Mouse (Mus musculus): ENCODE measurements around the gene Olfr1450. TPM values are rescaled to one million over a fixed set of nuclear protein-coding genes. Genes with fewer than 3 reads are reported as not detected.

The Olfr1450 gene
- not detected in 2 replicates for polyA plus RNA-seq (2012; rRNA removed; ENCODE audit: low replicate concordance)

DNA sequence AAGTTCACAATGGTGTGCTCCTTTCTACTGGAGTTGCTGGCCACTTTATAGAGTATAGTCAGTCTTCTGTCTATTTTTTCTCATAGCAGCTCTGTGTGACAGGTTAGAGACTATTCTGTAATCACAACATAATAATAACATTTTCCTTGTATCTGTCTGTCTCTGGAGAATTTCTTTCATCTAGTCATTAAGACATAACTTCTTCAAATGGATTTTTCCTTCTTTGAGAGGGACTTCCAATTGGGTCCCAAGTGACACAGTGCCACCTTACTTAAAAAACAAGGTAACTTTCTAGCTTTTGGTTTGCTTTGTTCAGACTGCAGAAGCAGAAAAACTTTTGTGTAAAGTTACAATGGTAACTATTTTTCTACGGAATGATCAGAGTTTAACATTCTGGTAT, at the start of gene Olfr1450:
TSS of gene Olfr1450 (plus strand) at position 301 of the 400 bp plus-strand sequence.

DNA sequence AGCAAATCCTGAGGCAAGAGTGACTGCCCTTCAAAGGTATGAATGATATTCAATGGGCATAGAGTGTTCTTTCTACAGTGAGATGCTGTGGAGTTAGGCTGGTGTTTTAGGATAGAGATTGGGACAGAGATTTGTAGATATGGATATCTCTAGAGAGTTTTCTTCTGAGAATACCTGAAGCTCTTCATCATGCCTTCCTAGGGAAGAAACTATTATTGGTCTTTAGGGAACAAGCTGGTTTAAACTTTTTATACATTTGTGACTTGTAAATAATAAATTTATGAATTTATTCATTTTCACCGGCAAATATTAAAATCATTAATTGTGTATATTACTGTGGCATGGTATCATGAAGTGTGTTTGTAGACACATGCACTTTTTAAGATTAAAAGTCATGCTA, 46.4 kb upstream of the Olfr1450 start, which contains the start of gene Olfr1447:
TSS of gene Olfr1447 (minus strand) at position 101 of the 400 bp plus-strand sequence.

DNA sequence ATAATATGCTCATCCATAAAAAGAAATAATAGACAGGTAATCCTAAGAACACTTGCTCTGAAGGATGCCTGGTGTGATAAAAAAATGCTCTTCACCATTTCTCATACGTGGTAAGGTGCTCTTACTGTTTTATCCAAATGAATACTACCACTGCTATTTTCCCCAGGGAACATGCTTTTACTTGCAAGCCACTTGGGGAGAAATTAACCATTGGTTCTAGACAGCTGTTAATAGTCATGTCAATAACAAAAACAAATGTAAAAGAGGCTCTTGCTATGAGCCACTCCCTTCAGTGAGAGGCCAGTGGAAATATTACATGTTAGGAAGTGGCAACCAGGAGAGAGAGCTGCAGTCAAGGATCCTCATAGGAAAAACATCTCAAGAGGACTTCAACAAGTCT, 25.7 kb upstream of the Olfr1450 start, which contains the start of gene Olfr1448:
TSS of gene Olfr1448 (minus strand) at position 101 of the 400 bp plus-strand sequence.

DNA sequence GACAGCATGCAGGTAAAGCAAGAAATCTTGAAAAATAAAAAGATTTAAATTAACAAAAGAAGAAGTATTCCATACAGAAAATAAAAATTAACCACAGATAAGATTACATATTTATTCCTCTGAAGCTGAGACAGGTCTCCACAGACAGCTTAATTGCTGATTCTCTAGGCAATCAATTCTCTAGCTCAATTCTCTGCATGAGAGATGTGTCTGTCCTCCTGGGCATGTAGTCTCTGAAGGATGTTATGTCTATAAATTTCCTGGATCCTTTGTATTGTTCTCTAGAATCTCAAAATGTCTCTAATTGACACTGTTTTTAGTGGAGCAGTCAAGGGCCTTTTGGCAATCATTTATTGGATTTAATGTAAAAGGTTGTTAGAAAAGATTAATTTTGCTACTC, 19.5 kb upstream of the Olfr1450 start, which contains the start of gene Olfr1449:
TSS of gene Olfr1449 (plus strand) at position 301 of the 400 bp plus-strand sequence.

DNA sequence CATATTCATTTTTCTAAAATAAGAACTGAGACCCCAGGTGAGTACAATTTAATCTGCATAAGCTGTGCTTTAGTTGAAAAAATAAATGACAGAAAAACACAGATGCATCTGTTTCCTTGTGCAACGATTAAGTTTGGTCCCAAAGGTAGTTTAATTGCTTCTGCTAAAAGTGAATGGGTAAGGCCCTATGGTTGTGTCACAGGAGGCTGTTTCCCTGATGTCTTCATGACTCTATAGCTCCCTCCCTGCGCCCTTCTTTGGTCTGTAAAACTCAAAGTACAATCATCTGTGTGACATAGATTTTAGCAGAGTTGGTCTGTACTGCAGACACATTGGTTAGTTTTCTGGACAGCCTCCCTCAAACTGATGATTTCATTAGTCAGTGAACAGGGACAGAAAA, 44.7 kb downstream of the Olfr1450 start, which contains the start of gene Olfr1451:
TSS of gene Olfr1451 (plus strand) at position 301 of the 400 bp plus-strand sequence.

Other genes with a start within 250 kb of the Olfr1450 start
- 0.66 and 0.76 TPM in 2 replicates for gene Cntf, start 184.6 kb upstream of the Olfr1450 start, polyA plus RNA-seq (2012; rRNA removed; ENCODE audit: low replicate concordance)
- 19.6 and 23.0 TPM in 2 replicates for gene Zfp91, start 154.1 kb upstream of the Olfr1450 start, polyA plus RNA-seq (2012; rRNA removed; ENCODE audit: low replicate concordance)
- gene Lpxn, start 154.1 kb upstream of the Olfr1450 start, polyA plus RNA-seq (2012; rRNA removed; ENCODE audit: low replicate concordance), result 7.1 and 8.0 TPM in 2 replicates
- not detected in 2 replicates for gene Gm5244, start 103.6 kb upstream of the Olfr1450 start, polyA plus RNA-seq (2012; rRNA removed; ENCODE audit: low replicate concordance)
- gene Olfr1444, start 93.0 kb upstream of the Olfr1450 start, polyA plus RNA-seq (2012; rRNA removed; ENCODE audit: low replicate concordance), result not detected in 2 replicates
- gene Olfr1445, start 66.4 kb upstream of the Olfr1450 start, polyA plus RNA-seq (2012; rRNA removed; ENCODE audit: low replicate concordance), result not detected in 2 replicates
- gene Olfr1446, start 56.7 kb upstream of the Olfr1450 start, polyA plus RNA-seq (2012; rRNA removed; ENCODE audit: low replicate concordance), result not detected in 2 replicates
- gene Olfr1447, start 46.5 kb upstream of the Olfr1450 start, polyA plus RNA-seq (2012; rRNA removed; ENCODE audit: low replicate concordance), result not detected in 2 replicates
- not detected in 2 replicates for gene Olfr1448, start 25.8 kb upstream of the Olfr1450 start, polyA plus RNA-seq (2012; rRNA removed; ENCODE audit: low replicate concordance)
- not detected in 2 replicates for gene Olfr1449, start 19.4 kb upstream of the Olfr1450 start, polyA plus RNA-seq (2012; rRNA removed; ENCODE audit: low replicate concordance)
- not detected in 2 replicates for gene Olfr1451, start 44.8 kb downstream of the Olfr1450 start, polyA plus RNA-seq (2012; rRNA removed; ENCODE audit: low replicate concordance)
- not detected in 2 replicates for gene Olfr1453, start 78.1 kb downstream of the Olfr1450 start, polyA plus RNA-seq (2012; rRNA removed; ENCODE audit: low replicate concordance)
- gene Olfr1454, start 110.4 kb downstream of the Olfr1450 start, polyA plus RNA-seq (2012; rRNA removed; ENCODE audit: low replicate concordance), result not detected in 2 replicates
- gene Olfr1457, start 147.6 kb downstream of the Olfr1450 start, polyA plus RNA-seq (2012; rRNA removed; ENCODE audit: low replicate concordance), result not detected in 2 replicates
- gene Olfr1458, start 156.5 kb downstream of the Olfr1450 start, polyA plus RNA-seq (2012; rRNA removed; ENCODE audit: low replicate concordance), result not detected in 2 replicates
- not detected in 2 replicates for gene Olfr1459, start 199.3 kb downstream of the Olfr1450 start, polyA plus RNA-seq (2012; rRNA removed; ENCODE audit: low replicate concordance)
- gene Olfr1461, start 212.7 kb downstream of the Olfr1450 start, polyA plus RNA-seq (2012; rRNA removed; ENCODE audit: low replicate concordance), result not detected in 2 replicates
- not detected in 2 replicates for gene Olfr1462, start 235.5 kb downstream of the Olfr1450 start, polyA plus RNA-seq (2012; rRNA removed; ENCODE audit: low replicate concordance)